In the genomic region with DNA sequence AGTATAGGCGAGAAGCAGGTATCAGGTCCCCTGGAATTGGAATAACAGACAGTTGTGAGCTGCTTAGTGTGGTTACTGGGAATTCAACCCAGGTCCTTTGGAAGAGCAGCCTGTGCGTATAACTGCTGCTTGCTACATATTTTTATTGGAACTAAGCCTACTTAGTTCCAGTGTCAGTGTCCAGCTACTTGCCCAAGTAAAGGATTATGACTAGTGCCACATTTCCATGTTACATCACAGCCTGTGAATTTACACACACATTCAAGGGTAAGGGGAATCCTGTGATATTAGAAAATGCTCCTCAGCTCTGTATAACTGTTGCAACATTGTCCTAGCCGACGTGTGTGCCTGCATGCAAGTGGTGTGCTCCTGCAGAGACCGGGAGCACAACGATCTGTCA, we compare ENCODE assay signal across 23 mouse cellular contexts. TPM values are rescaled to one million over a fixed set of nuclear protein-coding genes. Genes with fewer than 3 reads are reported as not detected.
A peak's percentile ranks its signal among the peaks of the same experiment; 100 is the strongest.
DNase-seq lines count a peak whose midpoint lies in the region; ATAC-seq and TF ChIP-seq lines count a peak whose summit lies in the region.
"Had no signal": no experiment of that assay in that cellular context is flagged by ENCODE, and none has a peak within 500 bp of the region (broad histone marks: within the 10 kb centered on the region; RNA-seq: fewer than 3 reads in every experiment).

No protein-coding gene starts in this region.

- DNase-seq in lung, postnatal 0 days (ENCODE audit: low spot score): peak; percentile 48
- DNase-seq in lung, postnatal 10 days: no peak
- DNase-seq in midbrain, embryonic 11.5 days (ENCODE audit: low spot score, missing footprints): peak; percentile 47
- peak; percentile 80 for DNase-seq in adipocyte (ENCODE audit: low spot score)
- peak; percentile 61 for DNase-seq in fat pad, adult 2 months (ENCODE audit: extremely low read depth, low read depth, low spot score)
- no peak for DNase-seq in yolk sac, embryonic 10.5 days (ENCODE audit: low spot score)
- no peak for DNase-seq in liver, embryonic 11.5 days (ENCODE audit: low spot score)
- DNase-seq: adrenal gland, adult 2 months; adrenal gland, adult 8-10 months; adrenal gland, postnatal 10 days; adrenal gland, postnatal 14 days; adrenal gland, postnatal 25 days; adrenal gland, postnatal 36 days; B cell, adult 2 months; cerebellum, adult 11 months; cerebellum, adult 11-12 months; cerebellum, adult 18-20 months had no signal

- no peak overlapping the region for H3K9ac ChIP-seq in lung, postnatal 0 days (replicated peaks; ENCODE audit: low read depth)
- no peak overlapping the region for H3K9ac ChIP-seq in midbrain, embryonic 11.5 days (ENCODE audit: low read length)
- H3K9ac ChIP-seq in midbrain, embryonic 15.5 days: no peak overlapping the region
- H3K9ac ChIP-seq in liver, embryonic 11.5 days (ENCODE audit: low read depth, low read length): no peak overlapping the region

- WGBS in lung, postnatal 0 days: 57% methylated on average over 6 of the region's 6 CpGs
- WGBS in midbrain, embryonic 11.5 days: 90% methylated on average over 6 of the region's 6 CpGs
- WGBS in midbrain, embryonic 15.5 days: 90% methylated on average over 6 of the region's 6 CpGs
- 81% methylated on average over 6 of the region's 6 CpGs for WGBS in liver, embryonic 11.5 days

- TF ChIP-seq EP300 in lung, postnatal 0 days (IDR thresholded peaks at IDR 0.05): no peak

- no peak overlapping the region for H3K27ac ChIP-seq in lung, postnatal 0 days (ENCODE audit: low read length)
- no peak overlapping the region for H3K27ac ChIP-seq in midbrain, embryonic 11.5 days (ENCODE audit: low read depth, low read length)
- no peak overlapping the region for H3K27ac ChIP-seq in midbrain, embryonic 15.5 days
- H3K27ac ChIP-seq in liver, embryonic 11.5 days (ENCODE audit: low read depth, low read length): no peak overlapping the region

- H3K4me3 ChIP-seq in lung, postnatal 0 days (ENCODE audit: low read depth, low read length): no peak overlapping the region
- no peak overlapping the region for H3K4me3 ChIP-seq in midbrain, embryonic 11.5 days (ENCODE audit: low read depth, low read length)
- no peak overlapping the region for H3K4me3 ChIP-seq in midbrain, embryonic 15.5 days
- no peak overlapping the region for H3K4me3 ChIP-seq in liver, embryonic 11.5 days (ENCODE audit: low read depth, low read length)

- H3K36me3 ChIP-seq in lung, postnatal 0 days (ENCODE audit: insufficient read depth, low read length): peaks cover 6% of the 10 kb centered on the region; the same call in 1 of the 2 replicates
- no peaks in the 10 kb centered on the region; the same call in 1 of the 2 replicates for H3K36me3 ChIP-seq in midbrain, embryonic 11.5 days (ENCODE audit: control insufficient read depth, insufficient read depth, low read length)
- no peaks in the 10 kb centered on the region for H3K36me3 ChIP-seq in midbrain, embryonic 15.5 days (replicated peaks)
- H3K36me3 ChIP-seq in liver, embryonic 11.5 days (ENCODE audit: control insufficient read depth, insufficient read depth, low read length): no peaks in the 10 kb centered on the region

- ATAC-seq in lung, postnatal 0 days: peak; percentile 72
- ATAC-seq in midbrain, embryonic 11.5 days (ENCODE audit: low FRiP score): no peak
- ATAC-seq in midbrain, embryonic 15.5 days (replicated peaks): no peak
- ATAC-seq in liver, embryonic 11.5 days (replicated peaks; ENCODE audit: low FRiP score): no peak
- ATAC-seq: activated CD4-positive, CD25-positive, alpha-beta regulatory T cell, adult 4 months; CD4-positive, CD25-positive, alpha-beta regulatory T cell, adult 4 months; Patski had no signal

- no peaks in the 10 kb centered on the region for H3K4me1 ChIP-seq in lung, postnatal 0 days (ENCODE audit: insufficient read depth, low read depth, low read length)
- H3K4me1 ChIP-seq in midbrain, embryonic 11.5 days (ENCODE audit: control insufficient read depth, insufficient read depth, low read length): no peaks in the 10 kb centered on the region
- H3K4me1 ChIP-seq in midbrain, embryonic 15.5 days: no peaks in the 10 kb centered on the region
- no peaks in the 10 kb centered on the region for H3K4me1 ChIP-seq in liver, embryonic 11.5 days (replicated peaks; ENCODE audit: control insufficient read depth, insufficient read depth, low read length)

- H3K4me2 ChIP-seq in lung, postnatal 0 days (replicated peaks; ENCODE audit: low read depth, low read length): no peak overlapping the region
- H3K4me2 ChIP-seq in midbrain, embryonic 11.5 days: no peak overlapping the region
- H3K4me2 ChIP-seq in midbrain, embryonic 15.5 days: no peak overlapping the region
- H3K4me2 ChIP-seq in liver, embryonic 11.5 days: no peak overlapping the region

- H3K9me3 ChIP-seq in lung, postnatal 0 days (ENCODE audit: low read length): no peaks in the 10 kb centered on the region
- H3K9me3 ChIP-seq in midbrain, embryonic 11.5 days (ENCODE audit: control insufficient read depth, low read length): no peaks in the 10 kb centered on the region
- H3K9me3 ChIP-seq in midbrain, embryonic 15.5 days: no peaks in the 10 kb centered on the region
- H3K9me3 ChIP-seq in liver, embryonic 11.5 days (ENCODE audit: control insufficient read depth, low read length): peaks cover 3% of the 10 kb centered on the region; the same call in 1 of the 2 replicates
- H3K9me3 ChIP-seq: G1E had no signal

- TF ChIP-seq CTCF in lung, postnatal 0 days (IDR thresholded peaks at IDR 0.05): no peak

- H3K27me3 ChIP-seq in lung, postnatal 0 days (replicated peaks; ENCODE audit: insufficient read depth, low read length): no peaks in the 10 kb centered on the region
- no peaks in the 10 kb centered on the region for H3K27me3 ChIP-seq in midbrain, embryonic 11.5 days (ENCODE audit: control insufficient read depth, insufficient read depth, low read length)
- no peaks in the 10 kb centered on the region for H3K27me3 ChIP-seq in midbrain, embryonic 15.5 days (replicated peaks)
- no peaks in the 10 kb centered on the region for H3K27me3 ChIP-seq in liver, embryonic 11.5 days (replicated peaks; ENCODE audit: control insufficient read depth, insufficient read depth, low read length)
- H3K27me3 ChIP-seq: CH12.LX, Patski had no signal

RNA-seq across cellular contexts. Expression of gene Txn1, which starts 18.9 kb away (rescaled TPM):
- 380 and 393 TPM in 2 replicates for polyA plus RNA-seq in lung, postnatal 0 days (2015; fragmentation: Nextera tagmentation; extraction: Ambion mirVana)
- polyA plus RNA-seq in midbrain, embryonic 11.5 days (2014; fragmentation: Nextera tagmentation; extraction: Ambion mirVana): 404 and 408 TPM in 2 replicates
- 255 and 270 TPM in 2 replicates for polyA plus RNA-seq in midbrain, embryonic 15.5 days (2015; fragmentation: Nextera tagmentation; extraction: Ambion mirVana)
- 367 and 381 TPM in 2 replicates for polyA plus RNA-seq in liver, embryonic 11.5 days (2014; fragmentation: Nextera tagmentation; extraction: Ambion mirVana)

RNA-seq across cellular contexts. Expression of gene D630039A03Rik, which starts 21.2 kb away (rescaled TPM):
- polyA plus RNA-seq in lung, postnatal 0 days (2015; fragmentation: Nextera tagmentation; extraction: Ambion mirVana): 2.7 and 3.0 TPM in 2 replicates
- polyA plus RNA-seq in midbrain, embryonic 11.5 days (2014; fragmentation: Nextera tagmentation; extraction: Ambion mirVana): 0.04 TPM in 1 of 2 replicates, not detected in the other
- 0.05 and 0.08 TPM in 2 replicates for polyA plus RNA-seq in midbrain, embryonic 15.5 days (2015; fragmentation: Nextera tagmentation; extraction: Ambion mirVana)
- polyA plus RNA-seq in liver, embryonic 11.5 days (2014; fragmentation: Nextera tagmentation; extraction: Ambion mirVana): 0.36 and 0.48 TPM in 2 replicates
- polyA plus RNA-seq: G1E had no signal

Comparison
In these comparisons a context has a peak if more than half of its experiments do, and no peak if none do; other contexts are left out.
1. DNase-seq: peak in lung, postnatal 0 days (single experiment), midbrain, embryonic 11.5 days (single experiment), adipocyte (single experiment) and fat pad, adult 2 months (single experiment); none in lung, postnatal 10 days (single experiment), yolk sac, embryonic 10.5 days (single experiment) and liver, embryonic 11.5 days (single experiment).